Mouse (Mus musculus) bone marrow macrophage, adult 2 months (primary cell): ENCODE measurements at regions not wholly inside any gene's neighbourhood (a gene's known extent, or its start where the extent isn't known, plus 50 kb on each side); places are given as distances from the start of the nearest gene placed in this dataset.

Experiments
- H3K27ac ChIP-seq: 2 replicates; pipeline ENCODE4 v1.5.1; 2012; ENCODE audit warnings: low read depth, low read length; ENCODE audit not compliant: insufficient read depth
- H3K4me1 ChIP-seq: 2 replicates; pipeline ENCODE4 v1.6.1; 2012; ENCODE audit warnings: low read length; ENCODE audit not compliant: control insufficient read depth, insufficient read depth
- H3K4me3 ChIP-seq: 2 replicates; pipeline ENCODE4 v1.5.1; 2012; ENCODE audit warnings: mild to moderate bottlenecking, low read length, moderate library complexity; ENCODE audit not compliant: insufficient read depth
- CTCF ChIP-seq: IDR thresholded peaks from 2 replicates; pipeline ENCODE4 v1.5.1; 2012; ENCODE audit warnings: low read depth, mild to moderate bottlenecking, low read length, moderate library complexity
- POLR2A ChIP-seq: IDR thresholded peaks from 2 replicates; pipeline ENCODE4 v1.6.1; 2012; ENCODE audit warnings: mild to moderate bottlenecking, low read depth, low read length, borderline replicate concordance

DNA sequence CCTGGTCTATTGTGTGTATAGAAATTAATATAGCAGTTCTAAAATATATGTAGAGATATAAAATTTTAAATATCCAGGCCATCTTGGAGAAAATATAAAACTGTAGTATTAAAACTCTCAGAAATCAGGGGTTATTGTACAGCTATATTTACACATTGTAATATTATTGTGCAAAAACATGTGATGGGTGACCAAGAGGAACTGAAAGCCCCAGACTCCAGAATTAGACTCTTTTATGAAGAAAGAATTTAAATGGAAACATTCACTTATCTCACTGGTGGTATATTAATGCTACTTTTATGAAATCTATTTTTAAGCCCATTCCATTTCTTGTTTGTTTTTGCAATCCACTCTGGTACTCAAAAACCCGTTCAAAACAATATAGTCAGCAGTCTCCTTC lies 130.5 kb downstream of the P2ry1 start:
- TF ChIP-seq POLR2A (no peak), CTCF (no peak)
- no peak overlapping the region for H3K4me3 ChIP-seq
- peak overlapping the region; percentile 83 for H3K27ac ChIP-seq
- H3K4me1 ChIP-seq, result peaks cover 6% of the 10 kb centered on the region

DNA sequence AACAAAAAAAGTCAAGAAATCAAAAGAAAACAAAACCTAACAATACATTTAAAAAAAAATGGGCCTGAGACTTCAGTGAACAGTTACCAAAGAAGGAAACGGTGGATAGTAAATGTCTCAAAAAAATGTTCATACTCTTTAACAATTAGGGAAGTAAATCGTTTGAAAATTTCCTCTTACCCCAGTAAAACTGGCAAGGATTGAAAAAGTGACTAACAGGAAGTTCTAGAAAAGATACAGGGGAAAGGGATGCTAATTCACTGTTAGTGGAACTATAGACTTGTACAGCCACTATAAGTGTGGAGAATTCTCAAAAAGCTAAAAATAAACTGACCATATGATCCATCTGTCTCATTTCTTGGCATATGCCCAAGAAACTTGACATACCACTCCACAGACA lies 151.5 kb downstream of the P2ry1 start:
- peaks cover 7% of the 10 kb centered on the region; the same call in 1 of the 2 replicates for H3K4me1 ChIP-seq
- peak overlapping the region; percentile 33; the same call in 1 of the 2 replicates for H3K27ac ChIP-seq
- H3K4me3 ChIP-seq, result no peak overlapping the region
- TF ChIP-seq POLR2A, result no peak
- TF ChIP-seq CTCF, result no peak

DNA sequence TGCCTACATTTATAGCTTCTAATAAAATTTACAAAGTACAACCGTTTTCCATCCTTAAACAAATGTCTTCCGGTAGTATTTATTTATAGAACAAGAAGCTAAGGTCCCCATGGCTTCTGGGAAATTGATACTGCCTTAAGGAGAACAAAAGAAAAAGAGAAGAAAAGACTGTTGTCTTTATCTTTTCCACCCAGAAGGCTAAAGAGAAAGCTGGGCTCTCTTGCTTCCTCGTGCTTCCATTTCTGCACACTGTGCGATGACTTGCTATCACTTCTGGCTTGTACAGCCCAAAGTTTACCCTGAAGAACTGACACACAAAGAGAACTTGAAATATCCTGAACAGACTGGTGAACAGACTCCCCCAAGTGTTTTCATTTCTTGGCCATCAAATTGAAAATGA lies 157.2 kb downstream of the P2ry1 start:
- no peak overlapping the region for H3K27ac ChIP-seq
- no peak for TF ChIP-seq POLR2A
- TF ChIP-seq CTCF, result no peak
- no peak overlapping the region for H3K4me3 ChIP-seq
- H3K4me1 ChIP-seq, result no peaks in the 10 kb centered on the region

DNA sequence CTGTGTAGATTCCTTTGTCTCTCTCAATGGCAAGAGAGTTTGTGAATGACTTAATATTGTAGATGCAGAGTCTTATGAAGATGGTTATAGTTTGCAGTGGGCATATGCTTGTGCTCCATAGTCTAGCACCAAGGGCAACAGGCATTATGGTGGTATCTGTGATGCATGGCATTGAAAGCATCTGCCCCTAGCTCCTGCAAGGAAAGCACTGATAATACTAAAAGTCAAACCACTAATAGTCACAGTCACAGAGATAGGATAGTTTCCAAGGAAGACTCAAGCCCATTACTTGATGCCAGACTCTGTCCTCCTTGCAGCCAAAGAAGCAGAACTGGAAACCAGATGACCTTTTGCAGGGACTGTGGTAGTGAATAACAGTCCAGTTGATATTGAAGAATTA lies 158.8 kb downstream of the P2ry1 start:
- Histone ChIP-seq H3K4me3 (no peak overlapping the region), H3K4me1 (0 out of 2 replicates have a peak, but pooled peaks cover 2% of the 10 kb centered on the region), H3K27ac (no peak overlapping the region)
- TF ChIP-seq POLR2A (no peak), CTCF (no peak)

GRCm38 (mm10) chr3:61185789-61186188 lies 175.6 kb upstream of the Rap2b start:
- H3K4me1 ChIP-seq, result peaks cover 5% of the 10 kb centered on the region
- no peak overlapping the region for H3K27ac ChIP-seq
- no peak for TF ChIP-seq CTCF
- no peak overlapping the region for H3K4me3 ChIP-seq

GRCm38 (mm10) chr3:61188662-61189061 lies 172.8 kb upstream of the Rap2b start:
- peaks cover 5% of the 10 kb centered on the region for H3K4me1 ChIP-seq
- TF ChIP-seq POLR2A, result no peak
- TF ChIP-seq CTCF, result no peak

GRCm38 (mm10) chr3:61216562-61216961 lies 144.9 kb upstream of the Rap2b start:
- no peak overlapping the region for H3K27ac ChIP-seq
- no peak for TF ChIP-seq CTCF
- no peak overlapping the region for H3K4me3 ChIP-seq
- H3K4me1 ChIP-seq, result peaks cover 6% of the 10 kb centered on the region

More at GRCm38 (mm10) chr3:61188662-61189061, 172.8 kb upstream of the Rap2b start:
- Histone ChIP-seq H3K4me3 (no peak overlapping the region), H3K27ac (no peak overlapping the region)

- Histone ChIP-seq H3K4me3 (no peak overlapping the region), H3K27ac (no peak overlapping the region), H3K4me1 (peaks cover 11% of the 10 kb centered on the region; the same call in 1 of the 2 replicates)
- TF ChIP-seq POLR2A, result no peak
- TF ChIP-seq CTCF, result no peak
These were observed 136.9 kb upstream of the Rap2b start for GRCm38 (mm10) chr3:61224505-61224904.

- Histone ChIP-seq H3K4me3 (no peak overlapping the region), H3K27ac (no peak overlapping the region), H3K4me1 (peaks cover 11% of the 10 kb centered on the region; the same call in 1 of the 2 replicates)
- TF ChIP-seq CTCF (no peak), POLR2A (no peak)
These were observed 136.4 kb upstream of the Rap2b start for GRCm38 (mm10) chr3:61225054-61225453.

DNA sequence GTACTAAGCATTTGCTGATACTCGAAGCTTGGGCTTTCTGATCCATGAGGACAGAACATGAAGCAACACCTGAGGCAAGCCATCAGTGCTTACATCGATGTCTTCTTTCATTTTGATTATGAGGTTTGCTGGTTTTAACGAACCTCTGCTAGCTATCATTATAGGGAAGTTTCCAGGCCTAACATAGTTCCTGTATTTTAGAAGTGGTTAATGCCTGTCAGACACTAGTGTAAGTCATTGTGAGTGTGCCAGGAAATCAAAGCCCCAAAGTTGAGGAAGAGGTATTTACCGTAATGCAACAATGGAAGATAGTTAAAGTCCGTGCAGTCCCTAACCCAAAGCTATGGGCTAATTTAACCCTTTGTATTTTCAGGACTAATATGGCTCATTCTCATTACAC lies 120.1 kb upstream of the Rap2b start:
- 0 out of 2 replicates have a peak, but pooled peaks cover 3% of the 10 kb centered on the region for H3K4me1 ChIP-seq
- no peak overlapping the region for H3K27ac ChIP-seq
- TF ChIP-seq CTCF, result no peak
- TF ChIP-seq POLR2A, result no peak
- H3K4me3 ChIP-seq, result no peak overlapping the region
